Mouse (Mus musculus): ENCODE measurements around the gene Jazf1. TPM values are rescaled to one million over a fixed set of nuclear protein-coding genes. Genes with fewer than 3 reads are reported as not detected.

Jazf1 gene
- total and polyA plus RNA-seq, 3 experiments, result 0.42 to 1.7 (median 0.75) TPM

- Histone ChIP-seq H3K9ac (ENCODE audit: insufficient read depth, low read depth) (no peak overlapping the region), H3K9me3 (replicated peaks; ENCODE audit: low read length) (no peaks in the 10 kb centered on the region), H3K4me3 (replicated peaks in 1 of 3; ENCODE audit: low read depth in 2 of 3, low read length in 2 of 3, poor library complexity in 1 of 3) (no peak overlapping the region), H3K36me3 (replicated peaks in 1 of 2; ENCODE audit: control insufficient read depth in 1 of 2, insufficient read depth in 1 of 2, low read length in 1 of 2) (no peaks in the 10 kb centered on the region), H3K4me1 (ENCODE audit: control insufficient read depth in 1 of 2, insufficient read depth in 2 of 2) (peaks cover 0 to 51% of the 10 kb centered on the region in 2 experiments; a peak in 3 of 4 replicates), H3K79me2 (replicated peaks; ENCODE audit: control insufficient read depth, extremely low read depth, insufficient read depth, poor library complexity, severe bottlenecking) (no peaks in the 10 kb centered on the region), H3K4me2 (ENCODE audit: insufficient read depth, low read depth, poor library complexity, severe bottlenecking) (no peak overlapping the region), H3K27me3 (replicated peaks) (no peaks in the 10 kb centered on the region), H3K27ac (ENCODE audit: insufficient read depth, low read depth) (no peak overlapping the region)
- DNase-seq (ENCODE audit: extremely low read depth), result no peak
- no peak for TF ChIP-seq MYC (IDR thresholded peaks at IDR 0.05; ENCODE audit: low read depth, low read length)
- TF ChIP-seq E2F4 (IDR thresholded peaks at IDR 0.05; ENCODE audit: insufficient replicate concordance, low read depth, low read length), result no peak
- no peak for TF ChIP-seq EP300 (IDR thresholded peaks at IDR 0.05; ENCODE audit: low read length)
- TF ChIP-seq UBTF (IDR thresholded peaks at IDR 0.05; ENCODE audit: low read depth, low read length), result no peak
- no peak for TF ChIP-seq NELFE (IDR thresholded peaks at IDR 0.05; ENCODE audit: low read depth, low read length)
- no peak for TF ChIP-seq RCOR1 (conservative IDR thresholded peaks at IDR 0.05; ENCODE audit: low read depth, low read length)
- no peak for TF ChIP-seq MAX (IDR thresholded peaks at IDR 0.05; ENCODE audit: low read length)
- no peak for TF ChIP-seq MAFK (IDR thresholded peaks at IDR 0.05; ENCODE audit: insufficient replicate concordance, low read length)
- no peak for TF ChIP-seq MEF2A (IDR thresholded peaks at IDR 0.05; ENCODE audit: borderline replicate concordance, low read depth, low read length)
- TF ChIP-seq USF2 (conservative IDR thresholded peaks at IDR 0.05; ENCODE audit: low read depth, low read length), result no peak
- no peak for TF ChIP-seq CHD1 (IDR thresholded peaks at IDR 0.05; ENCODE audit: low read depth, low read length)
- TF ChIP-seq ZC3H11A (IDR thresholded peaks at IDR 0.05; ENCODE audit: low read depth, low read length), result no peak
- TF ChIP-seq GABPA (IDR thresholded peaks at IDR 0.05; ENCODE audit: insufficient replicate concordance, low read depth, low read length), result no peak
- TF ChIP-seq TCF12 (IDR thresholded peaks at IDR 0.05; ENCODE audit: low read depth, low read length), result no peak
- dilution Hi-C loops (cut with MboI; ENCODE audit: extremely low pct_ligation_motif_present, extremely low pct_unique_long_range_greater_than_20kb, low sequenced_read_pairs) (no loop called here), in situ Hi-C loops (cut with MboI; ENCODE audit: low pct_ligation_motif_present, low pct_unique_long_range_greater_than_20kb, low sequenced_read_pairs) (no loop called here)
Measured at GRCm38 (mm10) chr6:52818041-52818440, 250.4 kb downstream of the Jazf1 start.

DNA sequence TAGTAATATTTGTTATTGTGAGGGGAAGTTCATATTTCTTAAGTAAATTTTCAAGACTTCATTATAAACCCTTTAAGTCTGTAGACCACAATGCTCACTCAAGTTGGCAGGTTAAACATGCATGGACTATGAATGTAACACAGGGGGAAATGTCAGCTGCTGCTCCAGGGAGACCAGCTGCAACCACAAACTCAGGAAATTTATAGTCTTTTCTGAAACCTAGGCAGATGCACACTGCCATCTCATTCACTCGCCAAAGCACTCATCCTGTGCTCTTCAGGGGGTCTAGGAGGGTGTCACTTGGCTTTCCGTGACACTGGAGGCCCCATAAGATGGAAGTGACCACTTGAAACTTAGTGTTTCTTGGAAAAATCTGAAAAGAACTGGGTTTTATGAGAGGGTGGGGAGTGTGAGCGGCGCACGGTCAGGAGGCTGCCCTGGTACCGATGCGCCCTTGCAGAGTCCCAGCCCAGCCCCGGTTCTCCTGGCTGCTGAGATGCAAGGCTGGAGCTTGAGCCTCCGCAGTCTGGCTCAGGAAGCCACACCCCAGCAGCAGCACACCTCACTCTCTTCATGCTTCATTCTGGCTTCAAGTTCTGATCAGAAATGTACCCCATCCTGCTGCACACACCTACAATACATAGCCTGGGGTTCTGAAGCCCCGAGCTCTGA is 251.1 kb downstream of the Jazf1 start:
- in situ Hi-C loops (cut with MboI; ENCODE audit: low pct_ligation_motif_present, low pct_unique_long_range_greater_than_20kb, low sequenced_read_pairs), result no loop called here
- dilution Hi-C loops (cut with MboI; ENCODE audit: extremely low pct_ligation_motif_present, extremely low pct_unique_long_range_greater_than_20kb, low sequenced_read_pairs), result no loop called here

More for the DNA sequence above, 251.1 kb downstream of the Jazf1 start:
- peaks cover 0 to 58% of the 10 kb centered on the region in 2 experiments; a peak in 3 of 4 replicates for H3K4me1 ChIP-seq (ENCODE audit: control insufficient read depth in 1 of 2, insufficient read depth in 2 of 2)
- TF ChIP-seq PAX5 (IDR thresholded peaks at IDR 0.05; ENCODE audit: low read length) (no peak), JUND (conservative IDR thresholded peaks at IDR 0.05; ENCODE audit: low read depth, low read length) (no peak), ELF1 (IDR thresholded peaks at IDR 0.05; ENCODE audit: low read depth, low read length) (no peak), ZMIZ1 (IDR thresholded peaks at IDR 0.05; ENCODE audit: low read depth, low read length) (no peak), EP300 (IDR thresholded peaks at IDR 0.05; ENCODE audit: low read length) (no peak), CHD1 (IDR thresholded peaks at IDR 0.05; ENCODE audit: low read depth, low read length) (no peak), POLR2A (IDR thresholded peaks at IDR 0.05; ENCODE audit: low read depth, low read length) (no peak), BHLHE40 (IDR thresholded peaks at IDR 0.05; ENCODE audit: low read depth, low read length) (no peak), MAZ (IDR thresholded peaks at IDR 0.05; ENCODE audit: low read depth, low read length) (no peak)
- H3K9ac ChIP-seq (ENCODE audit: insufficient read depth, low read depth), result no peak overlapping the region
- H3K36me3 ChIP-seq (replicated peaks in 1 of 2; ENCODE audit: control insufficient read depth in 1 of 2, insufficient read depth in 1 of 2, low read length in 1 of 2), result no peaks in the 10 kb centered on the region
- no peaks in the 10 kb centered on the region for H3K27me3 ChIP-seq (replicated peaks)
- no peaks in the 10 kb centered on the region for H3K9me3 ChIP-seq (replicated peaks; ENCODE audit: low read length)
- no peak for DNase-seq (ENCODE audit: extremely low read depth)
- no peak overlapping the region for H3K4me3 ChIP-seq (replicated peaks in 1 of 3; ENCODE audit: low read depth in 2 of 3, low read length in 2 of 3, poor library complexity in 1 of 3)
- H3K27ac ChIP-seq (ENCODE audit: insufficient read depth, low read depth), result no peak overlapping the region
- no peak overlapping the region for H3K4me2 ChIP-seq (ENCODE audit: insufficient read depth, low read depth, poor library complexity, severe bottlenecking)
- H3K79me2 ChIP-seq (replicated peaks; ENCODE audit: control insufficient read depth, extremely low read depth, insufficient read depth, poor library complexity, severe bottlenecking), result no peaks in the 10 kb centered on the region
